Mouse (Mus musculus) CH12.LX (cell line): ENCODE measurements around the gene Mlph.

ENCODE experiments used
- CHD2 ChIP-seq: IDR thresholded peaks from 2 replicates; pipeline ENCODE4 v1.6.1; 2011; ENCODE audit warnings: low read length, improper control_type of control experiment
- CTCF ChIP-seq, 2 experiments: IDR thresholded peaks in 1 of 2; conservative IDR thresholded peaks in 1 of 2; 2 replicates each; pipeline ENCODE4 v1.5.1; 2011 to 2012; ENCODE audit warnings: low read depth in 2 of 2, low read length in 2 of 2, improper control_type of control experiment in 1 of 2, inconsistent platforms in 1 of 2, mild to moderate bottlenecking in 1 of 2, moderate library complexity in 1 of 2
- E2F4 ChIP-seq: IDR thresholded peaks from 2 replicates; pipeline ENCODE4 v1.6.1; 2011; ENCODE audit warnings: low read depth, low read length, improper control_type of control experiment; ENCODE audit not compliant: insufficient replicate concordance
- EP300 ChIP-seq: IDR thresholded peaks from 2 replicates; pipeline ENCODE4 v1.6.1; 2011; ENCODE audit warnings: low read length, improper control_type of control experiment
- KAT2A ChIP-seq: IDR thresholded peaks from 2 replicates; pipeline ENCODE4 v1.6.1; 2012; ENCODE audit warnings: low read length, improper control_type of control experiment, inconsistent platforms; ENCODE audit not compliant: insufficient replicate concordance
- MAX ChIP-seq: IDR thresholded peaks from 2 replicates; pipeline ENCODE4 v1.6.1; 2011; ENCODE audit warnings: low read length, improper control_type of control experiment
- MAZ ChIP-seq: IDR thresholded peaks from 2 replicates; pipeline ENCODE4 v1.6.1; 2012; ENCODE audit warnings: low read depth, mild to moderate bottlenecking, inconsistent platforms, low read length, improper control_type of control experiment, moderate library complexity
- MXI1 ChIP-seq: IDR thresholded peaks from 2 replicates; pipeline ENCODE4 v1.6.1; 2011; ENCODE audit warnings: mild to moderate bottlenecking, low read depth, low read length, improper control_type of control experiment
- MYC ChIP-seq: IDR thresholded peaks from 2 replicates; pipeline ENCODE4 v1.6.1; 2011; ENCODE audit warnings: low read depth, mild to moderate bottlenecking, improper control_type of control experiment, low read length
- POLR2A ChIP-seq: IDR thresholded peaks from 2 replicates; pipeline ENCODE4 v1.6.1; 2011; ENCODE audit warnings: low read depth, mild to moderate bottlenecking, improper control_type of control experiment, low read length
- RAD21 ChIP-seq: IDR thresholded peaks from 2 replicates; pipeline ENCODE4 v1.6.1; 2011; ENCODE audit warnings: low read depth, mild to moderate bottlenecking, low read length, improper control_type of control experiment, moderate library complexity
- TCF12 ChIP-seq: IDR thresholded peaks from 2 replicates; pipeline ENCODE4 v1.6.1; 2014; ENCODE audit warnings: low read depth, mild to moderate bottlenecking, inconsistent platforms, low read length, improper control_type of control experiment
- ZC3H11A ChIP-seq: IDR thresholded peaks from 2 replicates; pipeline ENCODE4 v1.6.1; 2012; ENCODE audit warnings: low read depth, mild to moderate bottlenecking, inconsistent platforms, low read length, improper control_type of control experiment
- ZNF384 ChIP-seq: IDR thresholded peaks from 2 replicates; pipeline ENCODE4 v1.6.1; 2012; ENCODE audit warnings: low read depth, low read length, improper control_type of control experiment, inconsistent platforms

DNA sequence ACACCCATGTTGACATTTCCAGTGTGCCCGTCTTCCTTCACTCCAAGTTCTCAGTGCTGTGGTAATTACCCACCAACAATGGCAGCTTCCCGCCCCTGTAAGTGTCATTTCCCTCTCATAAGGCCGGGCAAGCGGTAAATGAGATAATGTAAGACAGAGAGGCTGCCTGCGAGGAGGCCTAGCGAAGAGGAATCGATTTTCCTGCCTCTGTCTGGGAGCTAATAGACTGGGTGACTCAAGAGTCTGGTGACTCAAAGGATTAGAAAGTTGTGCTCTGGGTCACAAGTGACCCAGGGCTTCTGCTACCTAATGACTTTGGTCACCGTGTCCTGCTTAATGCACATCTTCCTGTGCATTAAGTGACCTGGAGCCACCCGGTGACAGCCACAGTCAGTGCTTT is 22.1 kb downstream of the Mlph start:
- TF ChIP-seq POLR2A (no peak), ZNF384 (no peak), MAX (no peak), E2F4 (no peak), CHD2 (no peak), CTCF (conservative IDR thresholded peaks at IDR 0.05 in 1 of 2, IDR thresholded peaks at IDR 0.05 in 1 of 2; ENCODE audit: low read depth in 2 of 2, low read length in 2 of 2) (no peak), ZC3H11A (no peak), EP300 (no peak), MXI1 (no peak), KAT2A (no peak), MAZ (no peak), MYC (no peak), TCF12 (no peak), RAD21 (no peak)
